Mouse (Mus musculus): ENCODE results near the gene Cyp2d11. TPM values are rescaled to one million over a fixed set of nuclear protein-coding genes. Genes with fewer than 3 reads are reported as not detected.

The Cyp2d11 gene
- polyA plus RNA-seq, 2 experiments: not detected

DNA sequence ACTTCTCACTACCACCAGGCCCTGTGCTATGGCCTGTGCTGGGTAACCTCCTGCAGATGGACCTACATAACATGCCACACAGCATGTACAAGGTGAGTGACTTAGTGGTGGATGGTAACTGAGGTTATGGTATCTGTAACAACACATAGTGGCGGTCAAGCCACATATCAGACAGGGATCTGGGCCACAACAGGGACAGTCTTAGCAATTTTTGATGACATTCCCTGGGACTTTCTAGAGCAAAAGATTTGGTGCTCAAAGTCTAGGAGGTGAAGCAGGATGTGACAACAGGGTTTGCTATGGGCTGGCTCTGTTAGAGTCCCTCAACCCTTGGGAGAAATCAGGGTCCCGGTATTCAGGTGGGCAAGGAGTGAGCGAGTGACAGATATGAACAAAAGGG is 39.8 kb upstream of the Cyp2d11 start:
- TF ChIP-seq POLR2A (IDR thresholded peaks at IDR 0.05; ENCODE audit: borderline replicate concordance, extremely low read depth, insufficient read depth, insufficient read length): no peak
- H3K36me3 ChIP-seq (ENCODE audit: control insufficient read depth, insufficient read depth, low read length): no peaks in the 10 kb centered on the region
- DNase-seq (ENCODE audit: low spot score): no peak
- H3K9ac ChIP-seq (ENCODE audit: low read depth, low read length, severe bottlenecking): no peak overlapping the region
- H3K27me3 ChIP-seq (ENCODE audit: control insufficient read depth, insufficient read depth, low read length): no peaks in the 10 kb centered on the region
- H3K27ac ChIP-seq (replicated peaks; ENCODE audit: low read depth, low read length): no peak overlapping the region
- ATAC-seq (ENCODE audit: low FRiP score, low read depth): no peak
- peaks cover 9% of the 10 kb centered on the region; the same call in 1 of the 2 replicates for H3K9me3 ChIP-seq (ENCODE audit: control insufficient read depth, low read length)
- no peaks in the 10 kb centered on the region for H3K4me1 ChIP-seq (ENCODE audit: control insufficient read depth, insufficient read depth, low read length)
- H3K4me3 ChIP-seq (replicated peaks; ENCODE audit: low read length): no peak overlapping the region
- H3K4me2 ChIP-seq (replicated peaks; ENCODE audit: low read depth, low read length, severe bottlenecking): no peak overlapping the region
- 96% methylated on average over 3 of the region's 3 CpGs for WGBS

DNA sequence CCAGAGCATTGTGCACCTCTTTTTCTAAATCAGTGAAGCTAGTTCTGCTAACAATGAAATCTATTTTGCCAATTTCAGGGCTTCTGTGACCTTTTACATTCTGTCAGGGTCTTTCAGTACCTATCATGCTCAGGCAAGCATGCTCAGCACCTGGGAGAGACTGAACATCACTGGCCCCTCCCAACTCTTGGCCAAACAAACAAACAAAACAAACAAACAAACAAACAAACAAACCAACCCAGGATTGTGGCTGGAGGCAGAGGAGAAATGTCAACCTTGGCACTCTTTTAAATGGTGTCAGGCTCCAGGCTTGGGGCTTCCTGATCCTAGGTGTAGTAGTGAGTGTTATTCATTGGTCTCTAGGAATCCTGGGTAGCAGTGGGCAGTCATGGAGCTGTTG is 39.3 kb upstream of the Cyp2d11 start, which contains the start of gene Cyp2d9:
Cyp2d9 (plus strand) TSS at position 301 of the 400 bp plus-strand sequence.
- DNase-seq (ENCODE audit: low spot score): no peak
- TF ChIP-seq POLR2A (IDR thresholded peaks at IDR 0.05; ENCODE audit: borderline replicate concordance, extremely low read depth, insufficient read depth, insufficient read length): no peak
- Histone ChIP-seq H3K27ac (replicated peaks; ENCODE audit: low read depth, low read length) (no peak within 1 kb of the TSS), H3K9me3 (ENCODE audit: control insufficient read depth, low read length) (peaks cover 9% of the 10 kb centered on the region; the same call in 1 of the 2 replicates), H3K36me3 (ENCODE audit: control insufficient read depth, insufficient read depth, low read length) (no peaks in the 10 kb centered on the region), H3K4me3 (replicated peaks; ENCODE audit: low read length) (no peak within 1 kb of the TSS), H3K4me1 (ENCODE audit: control insufficient read depth, insufficient read depth, low read length) (no peaks in the 10 kb centered on the region), H3K4me2 (replicated peaks; ENCODE audit: low read depth, low read length, severe bottlenecking) (no peak within 1 kb of the TSS), H3K27me3 (ENCODE audit: control insufficient read depth, insufficient read depth, low read length) (no peaks in the 10 kb centered on the region), H3K9ac (ENCODE audit: low read depth, low read length, severe bottlenecking) (no peak within 1 kb of the TSS)
- no peak for ATAC-seq (ENCODE audit: low FRiP score, low read depth)

DNA sequence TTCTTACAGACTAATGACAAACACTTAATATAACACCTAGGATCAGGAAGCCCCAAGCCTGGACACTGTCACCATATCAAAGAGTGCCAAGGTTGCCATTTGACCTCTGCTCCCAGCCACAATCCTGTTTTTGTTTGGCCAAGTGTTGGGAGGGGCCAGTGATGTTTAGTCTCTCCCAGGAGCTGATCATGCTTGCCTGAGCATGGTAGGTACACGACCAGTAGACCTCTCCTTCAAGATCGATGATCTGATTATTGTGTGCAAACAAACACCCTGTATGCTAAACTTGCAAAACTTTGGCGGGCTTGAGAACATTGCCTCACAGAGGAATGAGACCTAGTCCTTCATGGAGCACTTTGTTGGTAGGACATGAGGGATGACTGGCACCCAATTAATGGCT is 29.6 kb upstream of the Cyp2d11 start:
- ATAC-seq (ENCODE audit: low FRiP score, low read depth): no peak
- DNase-seq (ENCODE audit: low spot score): no peak
- 80% methylated on average over 3 of the region's 3 CpGs for WGBS
- TF ChIP-seq POLR2A (IDR thresholded peaks at IDR 0.05; ENCODE audit: borderline replicate concordance, extremely low read depth, insufficient read depth, insufficient read length): no peak
- H3K9me3 ChIP-seq (ENCODE audit: control insufficient read depth, low read length): no peaks in the 10 kb centered on the region
- H3K27me3 ChIP-seq (ENCODE audit: control insufficient read depth, insufficient read depth, low read length): no peaks in the 10 kb centered on the region
- H3K4me2 ChIP-seq (replicated peaks; ENCODE audit: low read depth, low read length, severe bottlenecking): no peak overlapping the region
- no peaks in the 10 kb centered on the region for H3K36me3 ChIP-seq (ENCODE audit: control insufficient read depth, insufficient read depth, low read length)
- no peak overlapping the region for H3K27ac ChIP-seq (replicated peaks; ENCODE audit: low read depth, low read length)
- H3K4me1 ChIP-seq (ENCODE audit: control insufficient read depth, insufficient read depth, low read length): no peaks in the 10 kb centered on the region
- no peak overlapping the region for H3K4me3 ChIP-seq (replicated peaks; ENCODE audit: low read length)
- H3K9ac ChIP-seq (ENCODE audit: low read depth, low read length, severe bottlenecking): no peak overlapping the region

DNA sequence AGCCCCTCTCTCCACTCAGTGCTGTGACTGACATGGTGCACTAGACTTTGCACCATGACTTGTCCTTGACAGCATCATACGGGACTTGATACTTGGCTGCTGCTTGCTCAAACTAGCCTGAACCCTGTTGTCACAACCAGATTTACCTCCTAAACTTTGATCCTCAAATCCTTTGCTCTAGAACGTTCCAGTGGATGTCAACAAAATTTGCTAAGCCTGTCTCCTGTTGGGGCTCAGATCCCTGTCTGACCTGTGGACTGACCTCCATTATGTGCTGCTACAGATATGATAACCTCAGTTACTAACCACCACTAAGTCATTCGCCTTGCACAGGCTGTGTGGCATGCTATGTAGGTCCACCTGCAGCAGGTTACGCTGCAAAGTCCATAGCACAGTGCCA is 29.1 kb upstream of the Cyp2d11 start:
- Histone ChIP-seq H3K27ac (replicated peaks; ENCODE audit: low read depth, low read length) (no peak overlapping the region), H3K9ac (ENCODE audit: low read depth, low read length, severe bottlenecking) (no peak overlapping the region), H3K27me3 (ENCODE audit: control insufficient read depth, insufficient read depth, low read length) (no peaks in the 10 kb centered on the region), H3K4me1 (ENCODE audit: control insufficient read depth, insufficient read depth, low read length) (no peaks in the 10 kb centered on the region), H3K36me3 (ENCODE audit: control insufficient read depth, insufficient read depth, low read length) (no peaks in the 10 kb centered on the region), H3K4me2 (replicated peaks; ENCODE audit: low read depth, low read length, severe bottlenecking) (no peak overlapping the region), H3K4me3 (replicated peaks; ENCODE audit: low read length) (no peak overlapping the region), H3K9me3 (ENCODE audit: control insufficient read depth, low read length) (no peaks in the 10 kb centered on the region)
- no peak for TF ChIP-seq POLR2A (IDR thresholded peaks at IDR 0.05; ENCODE audit: borderline replicate concordance, extremely low read depth, insufficient read depth, insufficient read length)
- 75% methylated on average over 4 of the region's 4 CpGs for WGBS
- DNase-seq (ENCODE audit: low spot score) (no peak), ATAC-seq (ENCODE audit: low FRiP score, low read depth) (no peak)

DNA sequence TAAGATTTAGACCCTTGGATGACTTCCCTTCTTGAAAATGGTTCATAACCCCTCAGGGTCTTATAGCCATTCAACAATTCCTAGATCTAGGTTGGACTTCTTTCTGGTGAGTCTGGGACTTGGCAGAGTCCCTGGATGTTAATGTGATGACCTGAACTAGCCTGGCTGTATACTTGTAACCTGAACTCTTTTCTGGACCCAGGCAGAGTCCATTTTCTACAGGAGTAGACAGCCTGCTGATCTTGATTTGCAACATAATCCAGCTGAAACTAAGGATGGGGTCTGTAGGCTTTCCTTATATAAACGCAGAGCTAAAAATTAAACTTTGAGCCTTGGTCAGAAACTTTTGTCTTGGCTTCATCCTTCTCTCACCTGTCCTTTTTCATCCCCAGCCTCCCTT is 24.8 kb upstream of the Cyp2d11 start:
- Histone ChIP-seq H3K36me3 (ENCODE audit: control insufficient read depth, insufficient read depth, low read length) (no peaks in the 10 kb centered on the region), H3K4me3 (replicated peaks; ENCODE audit: low read length) (no peak overlapping the region), H3K9me3 (ENCODE audit: control insufficient read depth, low read length) (no peaks in the 10 kb centered on the region), H3K4me1 (ENCODE audit: control insufficient read depth, insufficient read depth, low read length) (peaks cover 7% of the 10 kb centered on the region; the same call in 1 of the 2 replicates), H3K4me2 (replicated peaks; ENCODE audit: low read depth, low read length, severe bottlenecking) (no peak overlapping the region), H3K27me3 (ENCODE audit: control insufficient read depth, insufficient read depth, low read length) (no peaks in the 10 kb centered on the region), H3K9ac (ENCODE audit: low read depth, low read length, severe bottlenecking) (no peak overlapping the region), H3K27ac (replicated peaks; ENCODE audit: low read depth, low read length) (no peak overlapping the region)
- 83% methylated on average over 1 of the region's 1 CpGs for WGBS
- no peak for TF ChIP-seq POLR2A (IDR thresholded peaks at IDR 0.05; ENCODE audit: borderline replicate concordance, extremely low read depth, insufficient read depth, insufficient read length)
- DNase-seq (ENCODE audit: low spot score) (peak; percentile 26), ATAC-seq (ENCODE audit: low FRiP score, low read depth) (no peak)
